Mouse (Mus musculus): Measurements from ENCODE around the gene Atp8a1.

DNA sequence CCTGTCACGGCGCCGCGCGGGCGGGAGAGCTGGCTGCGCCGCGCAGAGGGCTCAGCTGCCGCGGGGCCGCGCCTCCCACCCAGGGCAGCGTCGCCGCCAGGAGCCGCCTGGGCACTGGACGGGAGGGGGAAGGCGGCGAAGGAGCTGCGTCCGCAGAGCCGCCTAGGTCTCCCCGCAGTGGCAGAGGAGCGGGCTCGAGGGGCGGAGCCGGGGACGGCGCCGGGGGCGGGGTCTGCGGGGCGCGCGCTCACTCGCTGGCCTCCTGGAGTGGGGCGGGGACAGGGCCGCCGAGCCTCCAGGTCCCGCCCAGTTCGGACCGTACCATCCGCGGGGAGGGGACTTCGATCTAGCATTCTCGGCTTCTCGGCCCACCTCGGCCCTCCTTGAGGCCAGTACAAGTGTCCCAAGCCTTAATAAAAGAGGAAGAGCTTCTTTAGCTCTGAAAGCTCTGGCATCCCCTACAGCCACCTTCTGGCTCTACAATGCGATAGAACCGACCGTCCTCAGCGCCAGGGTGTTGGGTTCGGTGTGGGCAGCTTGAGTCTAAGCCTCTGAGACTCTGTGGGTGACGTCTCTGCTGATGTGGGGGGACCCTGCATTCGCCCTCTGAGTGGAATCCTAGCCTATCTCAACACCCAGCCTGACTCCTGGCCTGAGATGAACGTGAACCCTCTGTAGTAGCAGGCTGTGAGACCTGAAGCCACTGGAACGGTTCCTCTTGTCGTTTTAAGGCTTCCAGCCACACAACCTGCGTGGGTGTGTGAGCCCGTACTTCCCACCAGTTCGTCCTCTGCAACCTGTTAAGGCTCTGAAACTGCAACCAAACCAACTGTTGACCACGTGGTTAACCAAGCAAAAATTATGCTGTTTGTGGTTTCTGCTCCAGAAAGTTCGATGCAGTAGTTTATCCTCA lies at the start of gene Atp8a1:
- TF ChIP-seq CTCF (IDR thresholded peaks at IDR 0.05; ENCODE audit: low read depth) (peak; percentile 31), EP300 (optimal IDR thresholded peaks at IDR 0.05) (no peak)
